Mouse (Mus musculus) mesoderm, embryonic 11.5 days (tissue): ENCODE measurements around the gene E2f8.

Experiments
- DNase-seq: peaks from one replicate; pipeline ENCODE4 v3.0.0-alpha.2; 2012; ENCODE audit warnings: low read depth, low spot score

E2f8 gene

GRCm38 (mm10) chr7:48891029-48891428 is 9.6 kb upstream of the E2f8 start:
- no peak for DNase-seq

- no peak for DNase-seq
These were observed 7.4 kb upstream of the E2f8 start for GRCm38 (mm10) chr7:48888751-48889150.

GRCm38 (mm10) chr7:48887973-48888372 is 6.6 kb upstream of the E2f8 start:
- no peak for DNase-seq

DNA sequence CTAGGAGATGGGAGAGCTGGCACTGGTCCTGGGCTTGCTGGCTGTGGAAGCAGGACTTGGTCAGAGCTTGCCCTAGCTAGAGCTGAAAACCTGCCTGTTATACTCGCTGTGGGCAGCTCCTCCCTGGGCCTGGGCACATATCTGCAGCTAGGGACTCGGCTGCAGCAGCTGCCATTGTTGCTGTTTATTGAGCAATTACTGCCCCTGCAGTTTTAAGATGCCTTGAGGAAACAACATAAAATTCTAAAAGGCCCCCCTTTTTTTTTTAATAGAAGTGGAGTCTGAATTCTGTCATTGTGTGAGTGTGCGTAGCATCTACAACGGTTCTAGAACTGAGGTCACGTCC is 2.8 kb upstream of the E2f8 start:
- no peak for DNase-seq

DNA sequence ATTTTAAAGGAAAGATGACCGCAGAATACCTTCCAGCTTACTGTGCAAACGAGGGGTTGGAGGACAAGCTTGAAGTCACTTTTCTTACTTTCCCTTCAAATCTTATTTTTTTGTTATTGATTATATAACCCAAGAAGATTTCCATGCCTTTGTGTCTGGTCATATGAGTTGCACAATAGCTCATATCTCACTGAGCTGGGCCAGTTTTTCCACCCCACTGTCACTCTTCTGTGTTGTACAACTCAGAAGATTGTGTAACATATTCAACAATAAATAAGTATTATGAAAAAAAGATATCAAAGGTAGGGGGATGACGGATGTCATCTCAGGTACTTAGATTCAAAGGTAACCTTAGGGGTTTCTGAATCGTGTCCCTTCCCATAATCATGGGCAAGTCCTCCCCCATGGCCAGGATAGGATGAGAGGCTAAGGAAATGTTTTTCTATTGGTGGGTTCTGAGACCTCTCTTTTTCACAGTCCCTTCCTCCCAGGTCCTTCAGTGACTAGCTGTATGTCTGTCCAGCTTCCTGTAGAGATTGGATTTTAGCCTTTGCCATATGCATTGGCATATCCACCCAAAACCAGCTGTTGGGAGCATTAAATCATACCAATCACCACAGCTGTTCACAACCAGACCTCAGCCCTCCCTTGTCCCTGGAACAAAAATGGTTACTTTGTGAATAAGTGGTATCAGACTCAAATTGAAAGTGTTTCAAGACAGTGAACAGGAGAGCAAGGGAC is 2.3 kb upstream of the E2f8 start:
- no peak for DNase-seq

DNA sequence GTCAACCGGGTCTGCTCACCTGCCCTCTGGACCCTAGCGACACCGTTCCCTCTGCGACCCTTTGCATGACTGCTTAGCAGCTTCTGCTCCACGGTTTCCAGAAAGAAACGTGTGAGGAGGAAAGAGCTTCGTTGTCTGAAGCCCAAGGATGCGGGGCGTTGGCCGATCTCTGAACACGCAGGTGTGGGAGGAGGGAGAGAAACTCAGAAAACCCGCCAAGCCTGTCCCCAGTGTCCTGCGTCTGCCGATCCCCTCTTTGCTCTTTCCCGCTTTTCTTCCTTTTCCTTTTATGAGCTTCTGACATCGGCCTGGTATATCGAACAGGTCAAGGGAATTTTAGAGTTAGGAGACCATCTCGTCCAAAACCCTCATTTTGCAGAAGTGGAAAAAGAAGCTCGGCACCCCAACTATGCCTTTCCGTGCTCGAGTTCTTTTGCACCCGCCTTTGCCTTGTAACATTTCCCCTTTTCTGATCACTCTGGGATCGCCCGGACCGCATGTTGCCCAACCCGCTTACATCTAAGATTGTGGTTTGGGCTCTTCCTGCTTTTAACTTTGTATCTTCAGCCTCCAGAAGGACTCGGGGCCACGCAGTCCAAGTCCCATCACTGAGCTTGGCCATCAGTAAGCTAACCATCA is 694 bp upstream of the E2f8 start:
- peak; percentile 23 for DNase-seq

DNA sequence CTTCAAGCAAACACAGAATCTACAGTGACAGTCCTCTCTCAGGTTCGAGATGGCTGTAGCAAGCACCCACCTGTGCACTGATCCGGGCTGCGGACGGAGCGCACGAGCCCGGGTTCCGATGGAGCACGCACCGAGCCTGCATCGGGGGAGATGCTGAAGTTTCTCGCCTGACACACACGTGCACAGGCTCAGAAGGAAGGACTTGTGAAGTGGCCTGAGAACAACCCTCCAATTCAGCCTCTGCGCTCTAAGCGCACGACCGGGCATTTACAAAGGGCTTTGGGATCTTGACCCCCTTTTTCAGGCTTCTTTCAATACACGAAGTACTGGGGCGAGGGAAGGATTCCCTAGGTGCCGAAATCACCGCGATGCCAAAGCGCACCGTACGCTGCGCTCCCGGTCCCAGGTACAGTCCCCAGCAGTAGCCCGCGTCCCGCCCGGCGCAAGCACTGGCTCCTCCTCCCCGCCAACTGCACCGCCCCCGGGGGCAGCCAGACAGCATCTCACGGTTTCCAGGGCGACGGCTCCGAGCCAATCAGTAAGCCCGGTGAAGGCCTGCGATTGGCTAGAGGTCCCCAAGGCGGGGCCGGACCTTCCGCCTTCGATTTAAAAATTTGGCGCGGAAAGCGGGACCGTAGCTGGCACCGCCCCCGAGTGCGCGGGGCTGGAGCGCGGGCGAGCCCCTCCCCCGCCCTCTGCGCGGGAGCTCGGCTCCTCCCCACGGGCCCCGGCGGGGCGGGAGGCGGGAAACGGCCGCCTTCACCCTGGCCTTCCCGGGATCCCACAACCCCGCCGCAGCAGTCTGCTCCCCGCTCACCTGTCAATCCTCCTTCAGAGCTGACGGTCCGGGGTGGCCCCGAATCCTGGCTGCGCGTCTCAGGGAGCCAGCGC is 560 bp downstream of the E2f8 start:
- peak; percentile 98 for DNase-seq

DNA sequence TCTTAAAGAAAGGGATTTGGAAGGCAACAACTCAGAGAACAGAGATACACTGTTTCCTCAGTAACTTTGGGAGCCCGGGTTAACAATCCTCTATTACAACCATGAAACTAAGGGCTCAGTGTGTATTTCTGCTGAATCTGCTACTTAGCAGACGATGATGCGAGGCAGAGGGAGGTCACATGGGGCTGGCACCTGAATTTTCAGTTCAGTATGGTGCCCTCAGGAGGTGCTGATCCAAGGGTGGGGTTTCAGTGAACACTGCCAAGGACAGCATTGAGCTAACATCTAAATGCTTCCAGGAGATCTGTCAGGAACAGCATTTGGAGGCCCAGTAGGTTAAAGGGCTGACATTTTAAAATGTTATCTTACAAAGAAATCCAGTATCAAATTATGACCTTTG is 1.8 kb downstream of the E2f8 start:
- DNase-seq: no peak

DNA sequence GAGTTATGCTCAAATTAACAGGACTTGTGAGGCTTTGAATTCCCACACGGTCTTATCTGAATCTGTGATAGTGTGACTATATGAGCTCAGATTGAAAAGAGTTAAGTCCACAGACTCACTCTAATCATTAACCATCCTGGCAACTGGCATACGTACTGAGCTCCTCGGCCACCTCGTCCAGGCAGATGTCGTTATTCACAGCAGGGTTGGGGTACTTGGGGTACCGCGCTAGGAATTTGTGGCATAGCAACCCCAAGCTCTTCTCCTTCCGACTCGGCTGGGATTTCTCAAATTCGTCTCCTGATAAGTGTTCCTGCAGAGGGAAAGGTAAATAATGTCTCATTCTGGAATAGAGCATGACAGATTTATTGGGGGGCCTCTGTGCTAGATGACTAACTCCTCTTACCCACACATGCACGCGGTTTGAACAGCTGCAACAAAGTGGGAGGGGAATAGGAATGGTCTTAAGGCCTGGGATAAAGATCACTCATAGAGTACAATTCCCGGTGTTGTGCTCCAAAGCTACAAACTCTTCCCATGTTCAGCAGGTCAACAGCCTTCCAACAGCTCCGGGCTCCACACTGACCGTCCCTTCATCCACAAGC is 3.5 kb downstream of the E2f8 start:
- DNase-seq: no peak

DNA sequence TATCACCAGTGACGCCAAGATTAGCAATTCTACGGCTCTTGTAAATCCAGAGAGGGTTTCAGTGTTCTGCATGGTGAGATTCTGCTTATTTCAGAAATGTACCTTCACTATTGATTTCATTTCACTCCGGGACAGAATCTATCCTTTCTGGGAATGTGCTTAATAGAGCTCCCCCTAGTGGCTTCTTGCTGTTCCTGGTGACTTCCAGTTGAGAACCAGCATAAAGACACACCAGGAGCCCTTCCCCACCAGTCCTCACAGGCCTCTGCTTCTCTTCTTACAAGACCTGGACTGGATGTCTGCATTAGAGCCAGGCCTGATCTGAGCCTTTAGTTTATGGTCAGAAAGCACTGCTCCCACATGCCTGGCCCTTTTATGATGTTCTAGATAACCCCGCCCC is 4.9 kb downstream of the E2f8 start:
- peak; percentile 76 for DNase-seq

- DNase-seq: no peak
These were observed 6.3 kb downstream of the E2f8 start for GRCm38 (mm10) chr7:48875096-48875495.

DNA sequence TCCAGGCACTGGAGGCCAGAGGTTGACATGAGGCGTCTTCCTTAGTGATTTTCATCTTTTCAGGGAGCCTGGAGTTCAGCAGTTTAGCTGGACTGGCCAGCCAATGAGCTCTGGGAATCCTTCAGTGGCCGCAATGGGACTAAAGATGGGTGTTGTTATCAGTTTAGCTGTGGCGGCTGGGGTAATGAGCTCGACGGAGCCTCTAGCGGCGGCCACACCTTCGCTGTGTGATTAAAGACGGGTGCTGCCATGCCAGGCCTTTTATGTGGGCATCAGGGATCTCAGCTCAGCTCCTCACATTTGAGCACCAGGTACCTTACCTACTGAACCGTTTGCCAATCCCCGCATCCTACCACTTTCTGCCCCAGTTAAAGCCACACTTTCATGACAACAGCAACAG is 10.1 kb downstream of the E2f8 start:
- no peak for DNase-seq

DNA sequence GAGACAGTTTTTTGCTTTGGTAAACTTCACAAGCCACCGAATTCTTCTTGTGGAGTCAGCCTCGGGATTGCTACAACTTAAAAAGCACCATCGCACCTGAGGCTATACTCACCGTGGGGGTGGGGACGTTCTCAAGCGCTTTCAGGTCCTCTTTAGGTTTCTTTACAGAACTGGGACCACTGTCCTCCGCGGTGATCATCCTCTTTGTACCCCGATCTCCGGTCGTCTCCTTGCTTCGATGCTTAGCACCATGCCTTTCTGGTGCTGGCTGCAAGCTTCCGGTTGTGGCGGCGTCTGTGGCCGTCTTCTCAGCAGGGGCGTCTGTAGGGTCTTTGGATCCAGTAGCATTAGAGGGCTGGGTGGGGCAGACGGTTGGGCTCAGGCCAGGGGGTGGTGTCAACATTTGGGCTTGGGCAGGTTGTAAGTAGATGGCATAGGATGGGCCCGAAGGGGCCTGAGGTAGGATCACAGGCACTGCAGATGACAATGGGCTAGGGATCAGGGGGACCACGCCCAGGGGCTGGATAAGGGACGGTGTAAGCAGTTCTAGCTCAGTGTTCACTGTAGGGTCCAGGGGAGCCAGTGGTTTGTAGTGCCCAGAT is 10.7 kb downstream of the E2f8 start:
- no peak for DNase-seq

GRCm38 (mm10) chr7:48870144-48870543 is 11.3 kb downstream of the E2f8 start:
- no peak for DNase-seq

DNA sequence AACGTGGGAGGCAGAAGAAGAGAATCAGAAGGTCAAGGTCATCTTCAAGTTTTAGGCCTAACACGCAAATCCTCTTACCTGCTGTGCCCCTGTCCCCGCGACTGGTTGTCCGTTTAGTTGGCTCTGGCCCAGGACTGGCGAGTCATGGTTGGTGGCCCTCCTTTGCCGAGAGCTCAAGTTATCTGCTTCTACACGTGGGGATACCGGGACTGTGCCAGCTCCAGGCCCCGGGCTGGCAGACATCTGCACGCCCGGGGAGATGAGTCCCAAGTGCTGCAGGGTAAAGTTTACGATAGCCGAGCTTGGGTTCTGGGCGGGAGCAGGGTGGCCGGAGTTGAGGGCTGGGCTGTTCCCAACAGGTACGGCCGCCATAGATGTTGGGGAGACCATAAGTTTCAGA is 13.8 kb downstream of the E2f8 start:
- DNase-seq: no peak

DNA sequence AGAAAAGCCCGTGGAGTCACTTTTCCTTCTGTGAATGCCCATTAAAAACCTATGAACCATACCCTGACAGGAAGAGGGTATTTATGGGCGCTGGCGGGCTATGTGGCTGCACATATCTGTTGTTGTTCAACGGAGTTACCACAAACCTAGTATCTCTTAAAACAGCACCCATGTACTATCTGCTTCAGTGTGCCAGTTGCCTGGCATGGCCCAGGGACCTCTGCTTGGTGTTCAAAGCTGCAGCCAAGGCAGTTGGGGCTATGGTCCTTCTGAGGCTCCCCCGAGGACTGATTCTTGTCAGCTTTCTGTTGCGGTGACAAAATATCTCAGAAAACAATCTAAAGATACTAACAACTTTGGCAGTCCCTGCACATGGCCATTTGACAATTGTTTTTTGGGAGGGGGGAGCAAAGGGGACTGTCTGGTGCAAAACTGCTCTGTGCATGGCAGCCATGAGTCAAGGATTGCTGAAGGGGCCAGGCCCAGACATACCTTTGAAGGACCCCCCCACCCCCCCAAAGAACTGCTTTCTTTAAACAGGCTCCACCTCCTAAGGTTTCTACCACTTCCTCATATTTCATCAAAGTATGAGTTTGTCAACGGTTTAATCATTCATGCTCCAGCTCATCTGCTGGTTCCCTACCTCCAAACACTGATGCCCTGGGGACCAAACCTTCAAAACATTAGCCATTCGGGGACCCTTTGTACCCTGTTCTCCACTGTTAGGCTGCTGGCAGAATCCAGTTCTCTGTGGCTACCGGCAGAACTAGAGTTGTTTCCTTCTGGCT is 16.5 kb downstream of the E2f8 start:
- DNase-seq: no peak

- DNase-seq: no peak
These were observed 17.2 kb downstream of the E2f8 start for GRCm38 (mm10) chr7:48864199-48864598.

DNA sequence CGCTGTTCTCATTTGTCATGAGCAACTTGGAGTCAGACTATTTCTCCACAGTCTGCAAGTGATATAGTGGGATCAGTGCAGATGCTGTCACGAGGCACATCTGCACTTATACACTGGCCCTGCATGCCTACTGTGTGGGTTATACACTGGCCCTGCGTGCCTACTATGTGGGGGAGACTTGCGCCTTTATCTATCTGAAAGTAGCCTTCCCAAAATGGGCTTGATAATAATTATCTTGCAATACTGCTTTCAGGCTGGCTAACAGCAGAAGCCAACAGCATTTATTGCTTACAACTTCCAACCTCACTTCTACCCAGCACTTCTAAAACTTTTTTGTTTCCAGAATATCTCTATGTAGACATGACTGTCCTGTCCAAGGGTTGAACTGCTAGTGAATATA is 19.6 kb downstream of the E2f8 start:
- DNase-seq: no peak

GRCm38 (mm10) chr7:48860948-48861347 is 20.4 kb downstream of the E2f8 start:
- DNase-seq: no peak

DNA sequence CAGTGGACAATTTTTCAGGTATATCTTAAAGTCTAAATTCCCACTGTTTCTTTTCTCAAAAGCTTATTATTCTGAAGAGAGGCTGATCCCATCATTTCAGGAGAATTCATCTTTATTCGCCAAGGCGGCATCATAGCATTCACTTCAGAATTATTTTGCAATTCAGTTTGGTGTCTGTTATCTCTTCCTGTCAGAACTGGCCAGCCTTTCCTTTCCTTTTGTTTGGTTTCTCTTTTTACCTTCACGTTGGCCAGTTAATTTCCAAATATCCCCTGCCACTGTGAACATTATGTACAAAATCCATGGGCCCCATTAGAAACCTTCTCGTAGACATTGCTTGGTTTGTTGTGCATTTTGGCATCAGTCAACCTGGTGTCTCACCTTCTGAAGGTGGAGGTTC is 22.0 kb downstream of the E2f8 start:
- DNase-seq: no peak

DNA sequence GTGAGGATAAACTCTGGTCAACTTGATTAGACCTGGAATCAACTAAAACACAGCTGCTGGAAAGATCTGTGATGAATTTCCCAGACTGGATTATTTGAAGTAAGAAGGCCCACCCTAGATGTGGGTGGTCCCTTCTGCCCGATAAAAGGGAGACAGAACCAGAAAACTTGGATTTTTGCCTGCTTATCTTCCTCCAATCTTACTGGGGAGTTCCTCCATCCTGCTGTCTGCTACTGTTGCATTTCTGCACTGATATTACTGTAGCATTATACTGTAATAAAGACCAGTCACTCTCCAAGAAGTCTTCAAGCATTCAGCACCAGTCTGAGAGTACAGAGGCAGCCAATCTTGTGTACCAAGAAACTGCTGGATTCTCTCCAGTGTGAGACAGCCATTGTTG is 23.1 kb downstream of the E2f8 start:
- DNase-seq: no peak
